Mouse (Mus musculus): ENCODE measurements around the gene Cyp3a41b. TPM values are rescaled to one million over a fixed set of nuclear protein-coding genes. Genes with fewer than 3 reads are reported as not detected.

Gene Cyp3a41b
- not detected for polyA plus RNA-seq (2017; shearing (Covaris generic))

GRCm38 (mm10) chr5:145584630-145585029 is at the start of gene Cyp3a41b:
TSS of gene Cyp3a41b (minus strand) at chr5:145584730.

Other genes starting within 250 kb of the Cyp3a41b start
- not detected for gene Cyp3a57, start 239.5 kb downstream of the Cyp3a41b start, polyA plus RNA-seq (2017; shearing (Covaris generic))
- gene Cyp3a16, start 115.0 kb downstream of the Cyp3a41b start, polyA plus RNA-seq (2017; shearing (Covaris generic)): not detected
- gene Cyp3a41a, start 135.4 kb upstream of the Cyp3a41b start, polyA plus RNA-seq (2017; shearing (Covaris generic)): not detected
- not detected for gene Cyp3a44, start 221.1 kb upstream of the Cyp3a41b start, polyA plus RNA-seq (2017; shearing (Covaris generic))

Data from effector memory CD4-positive, alpha-beta T cell, adult 7 months (primary cell).